Mouse (Mus musculus) midbrain, embryonic 10.5 days (tissue): ENCODE results near the gene Dennd1a. TPM values are rescaled to one million over a fixed set of nuclear protein-coding genes. Genes with fewer than 3 reads are reported as not detected.

Experiments used
- DNase-seq: peaks from one replicate; pipeline ENCODE4 v3.0.0-alpha.2; 2017; ENCODE audit warnings: low spot score
- H3K27ac ChIP-seq: fragments of 300-500 bp; sonication (generic); replicated peaks from 2 replicates; pipeline ENCODE4 v1.5.1; 2016; ENCODE audit warnings: mild to moderate bottlenecking
- H3K27me3 ChIP-seq: fragments of 300-500 bp; sonication (generic); 2 replicates; pipeline ENCODE4 v1.6.1; 2016; ENCODE audit warnings: low read depth, mild to moderate bottlenecking; ENCODE audit not compliant: poor library complexity, severe bottlenecking
- H3K36me3 ChIP-seq: fragments of 300-500 bp; sonication (generic); 2 replicates; pipeline ENCODE4 v1.6.1; 2016; ENCODE audit warnings: mild to moderate bottlenecking, moderate library complexity
- H3K4me1 ChIP-seq: fragments of 300-500 bp; sonication (generic); 2 replicates; pipeline ENCODE4 v1.6.1; 2016
- H3K4me3 ChIP-seq: fragments of 300-500 bp; sonication (generic); 2 replicates; pipeline ENCODE4 v1.5.1; 2016; ENCODE audit warnings: mild to moderate bottlenecking, moderate library complexity
- H3K9me3 ChIP-seq: fragments of 300-500 bp; sonication (generic); replicated peaks from 2 replicates; pipeline ENCODE4 v1.6.1; 2016; ENCODE audit warnings: mild to moderate bottlenecking
- WGBS: fragments of 180-500 bp; shearing (Covaris S2); methylation state at CpG from one replicate; pipeline ENCODE4 v1.1.7; 2016; 5-methylcytosine and 5-hydroxymethylcytosine counted together
- microRNA-seq: library from miRNA; unstranded; fragments of <30 nt; microRNA quantifications from one replicate; pipeline ENCODE4, GENCODE M21; 2017
- polyA plus RNA-seq: library from polyadenylated mRNA; unstranded; fragments of >200 nt; fragmentation: Nextera tagmentation; extraction: Ambion mirVana; gene quantifications from 2 replicates; pipeline ENCODE4 v1.2.1, GENCODE M21; 2016

The Dennd1a gene
- polyA plus RNA-seq, 1 experiment from 2014 or later, result 10.1 TPM

DNA sequence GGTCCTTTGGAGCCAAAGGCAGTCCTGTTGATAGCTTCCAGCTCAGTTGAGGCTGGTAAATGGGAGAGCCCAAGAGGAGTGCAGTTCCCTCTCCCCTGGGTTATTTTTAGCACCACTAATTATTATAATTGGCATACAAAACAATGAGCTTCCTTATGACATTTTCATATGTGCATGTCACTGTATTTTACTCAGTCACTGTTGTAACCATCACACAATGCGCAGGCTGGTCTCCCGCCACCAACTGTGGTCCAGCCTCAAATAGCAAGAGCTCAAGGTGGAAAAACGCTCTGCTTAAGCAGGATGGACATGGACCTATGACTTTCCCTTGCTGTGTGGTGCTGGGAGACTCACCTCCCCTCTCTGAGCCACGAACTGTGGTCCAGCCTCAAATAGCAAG is 529.4 kb downstream of the Dennd1a start:
- H3K27me3 ChIP-seq, result peaks cover 72% of the 10 kb centered on the region
- peak overlapping the region; percentile 70 for H3K27ac ChIP-seq
- WGBS, result 76% methylated on average over 4 of the region's 4 CpGs

DNA sequence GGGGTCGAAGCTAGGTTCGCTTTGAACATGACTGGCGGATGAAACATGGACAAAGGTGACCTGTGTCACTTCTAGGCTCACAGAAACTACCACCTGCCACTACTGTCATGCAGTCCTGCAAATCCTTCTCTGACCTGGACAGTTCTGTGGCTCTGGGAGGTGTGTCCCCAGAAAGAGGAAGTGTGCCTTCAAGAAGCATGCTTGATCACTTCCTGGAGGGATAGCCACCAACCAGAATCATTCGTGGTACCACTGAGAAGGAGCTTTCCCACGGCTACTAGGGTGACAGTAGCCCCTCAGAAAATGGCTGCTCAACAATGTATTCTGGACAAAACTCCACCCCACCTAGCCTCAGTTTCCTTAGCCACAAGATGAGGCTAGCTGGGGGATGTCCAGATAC is 530.2 kb downstream of the Dennd1a start:
- H3K27me3 ChIP-seq, result peaks cover 65% of the 10 kb centered on the region
- 92% methylated on average over 5 of the region's 5 CpGs for WGBS

More for the DNA sequence above, 529.4 kb downstream of the Dennd1a start:
- peaks cover 36% of the 10 kb centered on the region for H3K4me1 ChIP-seq
- H3K9me3 ChIP-seq, result no peaks in the 10 kb centered on the region
- peak overlapping the region; percentile 35; the same call in 1 of the 2 replicates for H3K4me3 ChIP-seq
- no peak for DNase-seq
- H3K36me3 ChIP-seq, result no peaks in the 10 kb centered on the region

DNA sequence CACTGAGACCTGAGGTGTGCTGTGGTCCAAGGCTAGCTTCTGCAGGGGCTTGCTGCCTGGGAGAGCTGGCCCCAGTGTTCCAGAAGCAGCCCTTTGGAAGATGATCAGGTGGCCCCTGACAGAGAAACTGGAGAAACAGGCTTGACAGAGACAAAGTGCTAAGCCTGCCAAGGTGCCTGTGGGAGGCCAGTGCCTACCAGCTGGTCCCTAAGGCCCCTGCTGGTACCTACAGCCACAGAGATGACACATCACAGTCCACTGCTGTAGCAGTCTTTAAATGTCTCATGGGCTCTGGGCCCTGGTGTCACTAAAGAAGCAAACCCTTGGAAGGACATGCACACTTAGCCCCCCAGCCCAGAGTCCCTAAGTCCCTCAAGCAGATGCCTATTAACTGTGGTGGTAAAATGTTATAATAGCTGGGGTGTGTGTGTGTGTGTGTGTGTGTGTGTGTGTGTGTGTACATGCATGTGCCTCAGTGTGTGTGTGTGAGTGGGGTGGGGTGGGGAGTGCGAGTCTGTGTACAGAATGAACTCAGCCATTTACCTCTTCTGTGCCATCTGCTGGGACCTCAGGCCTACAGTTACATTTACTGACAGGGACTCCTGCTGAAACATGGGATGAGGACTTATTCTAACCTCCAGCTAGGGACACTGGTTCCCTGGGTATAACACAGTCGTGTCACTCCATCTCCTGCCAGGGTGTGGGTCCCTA is 530.8 kb downstream of the Dennd1a start:
- WGBS, result 82% methylated on average over 2 of the region's 2 CpGs
- H3K4me1 ChIP-seq, result peaks cover 36% of the 10 kb centered on the region
- H3K27me3 ChIP-seq, result peaks cover 58% of the 10 kb centered on the region
- H3K4me3 ChIP-seq, result no peak overlapping the region
- H3K9me3 ChIP-seq, result no peaks in the 10 kb centered on the region
- H3K36me3 ChIP-seq, result no peaks in the 10 kb centered on the region
- no peak for DNase-seq
- no peak overlapping the region for H3K27ac ChIP-seq

More for the DNA sequence above, 530.2 kb downstream of the Dennd1a start:
- Histone ChIP-seq H3K4me1 (peaks cover 36% of the 10 kb centered on the region), H3K9me3 (no peaks in the 10 kb centered on the region), H3K4me3 (no peak overlapping the region), H3K27ac (no peak overlapping the region), H3K36me3 (no peaks in the 10 kb centered on the region)
- DNase-seq, result no peak

DNA sequence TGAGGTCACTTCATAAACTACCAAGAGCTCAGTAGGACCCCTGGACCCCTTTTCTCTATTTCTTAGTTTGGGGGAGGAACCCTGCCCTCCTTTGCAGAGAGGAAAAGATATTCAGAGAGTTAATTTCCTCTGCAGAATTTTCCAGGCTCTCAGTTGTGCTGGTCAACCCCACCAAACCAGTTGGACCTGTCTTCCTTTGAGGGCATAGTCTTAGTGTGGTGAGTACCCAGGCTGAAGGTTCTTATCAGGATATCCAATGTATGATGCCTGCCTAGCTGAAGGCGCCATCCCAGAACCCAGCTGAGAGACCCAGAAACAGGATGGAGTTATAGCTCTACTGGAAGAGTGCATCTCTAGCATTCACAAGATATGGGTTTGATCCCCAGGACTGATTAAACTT is 536.1 kb downstream of the Dennd1a start:
- no peak overlapping the region for H3K4me3 ChIP-seq
- 0 out of 2 replicates have a peak, but pooled peaks cover 10% of the 10 kb centered on the region for H3K27me3 ChIP-seq
- H3K9me3 ChIP-seq, result no peaks in the 10 kb centered on the region
- no peak for DNase-seq
- H3K27ac ChIP-seq, result no peak overlapping the region
- H3K36me3 ChIP-seq, result no peaks in the 10 kb centered on the region
- H3K4me1 ChIP-seq, result peaks cover 23% of the 10 kb centered on the region
- WGBS, result 98% methylated on average over 1 of the region's 1 CpGs

DNA sequence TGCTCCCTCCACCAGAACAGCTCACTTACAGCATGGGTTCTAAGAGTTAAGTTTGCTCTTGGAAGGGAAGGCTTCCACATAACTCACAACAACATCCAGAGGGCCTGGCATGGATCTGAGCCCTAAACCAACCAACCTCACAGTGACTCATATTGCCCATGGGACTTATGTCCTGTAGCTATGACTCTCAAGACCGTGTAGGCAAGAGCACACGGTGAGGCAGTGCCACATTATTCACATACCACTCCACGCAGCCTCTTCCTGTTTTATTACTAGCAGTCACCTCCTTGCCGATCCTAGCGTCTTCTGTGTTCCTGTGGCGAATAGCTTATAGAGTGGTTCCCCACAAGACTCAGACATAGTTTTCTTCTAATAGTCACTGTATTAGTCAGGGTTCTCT is 537.9 kb downstream of the Dennd1a start:
- Histone ChIP-seq H3K4me3 (no peak overlapping the region), H3K9me3 (no peaks in the 10 kb centered on the region), H3K27ac (no peak overlapping the region), H3K4me1 (peaks cover 16% of the 10 kb centered on the region), H3K27me3 (no peaks in the 10 kb centered on the region), H3K36me3 (no peaks in the 10 kb centered on the region)
- WGBS, result 85% methylated on average over 6 of the region's 6 CpGs
- no peak for DNase-seq

Small RNAs within 50 kb of the gene (microRNA-seq; reads per million reads assigned to microRNA genes)
- not detected for gene Gm44455

Other genes with a start within 250 kb of the Dennd1a start
- gene Lhx2, start 51.9 kb upstream of the Dennd1a start, polyA plus RNA-seq, result 23.3 and 29.0 TPM in 2 replicates
- gene Nek6, start 224.3 kb upstream of the Dennd1a start, polyA plus RNA-seq, result 87.4 and 96.9 TPM in 2 replicates